Mouse (Mus musculus): ENCODE results near the gene Msh4.

- TF ChIP-seq CTCF (IDR thresholded peaks at IDR 0.05; ENCODE audit: low read depth, low read length) (no peak), POLR2A (IDR thresholded peaks at IDR 0.05; ENCODE audit: extremely low read depth, insufficient read depth, low read length) (no peak)
These were observed 3.0 kb upstream of the Msh4 start for GRCm38 (mm10) chr3:153908919-153909318.
